Mouse (Mus musculus) erythroblast, embryonic 14.5 days (primary cell): Measurements from ENCODE around the gene Tfcp2.

Experiments
- GATA1 ChIP-seq: IDR thresholded peaks from 2 replicates; pipeline ENCODE4 v1.6.1; 2012; ENCODE audit warnings: low read length, inconsistent platforms, mixed read lengths
- TAL1 ChIP-seq: IDR thresholded peaks from 3 replicates; pipeline ENCODE4 v1.6.1; 2012; ENCODE audit warnings: low read length, inconsistent platforms, mixed read lengths

- TF ChIP-seq GATA1 (no peak), TAL1 (no peak)
Observed at GRCm38 (mm10) chr15:100473926-100474503, 77.8 kb downstream of the Tfcp2 start.
